Mouse (Mus musculus) cerebellum, adult 9-10 months (tissue): Measurements from ENCODE around the gene Aste1.
A peak's percentile ranks its signal among the peaks of the same experiment; 100 is the strongest.

Source experiments
- DNase-seq: peaks from one replicate; pipeline ENCODE4 v3.0.0; 2022

Gene Aste1

GRCm38 (mm10) chr9:105395218-105395627 lies at the start of gene Aste1, which contains the start of gene Nek11:
TSS of gene Aste1 (plus strand) at chr9:105395392.
TSS of gene Nek11 (minus strand) at chr9:105395524.
- DNase-seq: peak; percentile 81

- no peak for DNase-seq
Measured at GRCm38 (mm10) chr9:105348242-105349031, 46.8 kb upstream of the Aste1 start.

- no peak for DNase-seq
Measured at GRCm38 (mm10) chr9:105349034-105349433, 46.2 kb upstream of the Aste1 start.

- no peak for DNase-seq
Measured at GRCm38 (mm10) chr9:105362181-105362580, 33.0 kb upstream of the Aste1 start.

- DNase-seq: no peak
Measured at GRCm38 (mm10) chr9:105363520-105364231, 31.5 kb upstream of the Aste1 start.

- no peak for DNase-seq
Measured at GRCm38 (mm10) chr9:105366199-105366598, 29.0 kb upstream of the Aste1 start.

- DNase-seq: no peak
Measured at GRCm38 (mm10) chr9:105368605-105369004, 26.6 kb upstream of the Aste1 start.

GRCm38 (mm10) chr9:105374361-105374760 lies 20.8 kb upstream of the Aste1 start:
- DNase-seq: no peak

- no peak for DNase-seq
Measured at GRCm38 (mm10) chr9:105376411-105376810, 18.8 kb upstream of the Aste1 start.

GRCm38 (mm10) chr9:105376954-105377530 lies 18.1 kb upstream of the Aste1 start:
- no peak for DNase-seq

- DNase-seq: no peak
Measured at GRCm38 (mm10) chr9:105377622-105378021, 17.6 kb upstream of the Aste1 start.

GRCm38 (mm10) chr9:105379533-105380145 lies 15.6 kb upstream of the Aste1 start:
- DNase-seq: no peak

GRCm38 (mm10) chr9:105387403-105387802 lies 7.8 kb upstream of the Aste1 start:
- no peak for DNase-seq

- peak; percentile 58 for DNase-seq
Measured at GRCm38 (mm10) chr9:105389289-105389688, 5.9 kb upstream of the Aste1 start.

- DNase-seq: no peak
Measured at GRCm38 (mm10) chr9:105390616-105391015, 4.6 kb upstream of the Aste1 start.

- no peak for DNase-seq
Measured at GRCm38 (mm10) chr9:105394720-105395119, 472 bp upstream of the Aste1 start.

GRCm38 (mm10) chr9:105408549-105408948 lies 13.4 kb downstream of the Aste1 start:
- no peak for DNase-seq

- DNase-seq: no peak
Measured at GRCm38 (mm10) chr9:105459032-105459431, 63.8 kb downstream of the Aste1 start.

GRCm38 (mm10) chr9:105461496-105461895 lies 66.3 kb downstream of the Aste1 start:
- no peak for DNase-seq
